Mouse (Mus musculus): ENCODE measurements around the gene Tldc1. TPM values are rescaled to one million over a fixed set of nuclear protein-coding genes. Genes with fewer than 3 reads are reported as not detected.
A peak's percentile ranks its signal among the peaks of the same experiment; 100 is the strongest.

The Tldc1 gene
- polyA plus RNA-seq, 1 experiment from 2014 or later, result 12.5 TPM

- no peak overlapping the region for H3K4me3 ChIP-seq (ENCODE audit: low read length)
- no peaks in the 10 kb centered on the region for H3K9me3 ChIP-seq (replicated peaks; ENCODE audit: control insufficient read depth, low read length)
- ATAC-seq (replicated peaks; ENCODE audit: extremely low read depth, insufficient read depth, low FRiP score), result no peak
- H3K27me3 ChIP-seq (ENCODE audit: control insufficient read depth, insufficient read depth, low read length), result no peaks in the 10 kb centered on the region
- 23% methylated on average over 4 of the region's 4 CpGs for WGBS
- H3K4me1 ChIP-seq (ENCODE audit: control insufficient read depth, insufficient read depth, low read length), result peaks cover 8% of the 10 kb centered on the region
- H3K36me3 ChIP-seq (ENCODE audit: control insufficient read depth, insufficient read depth), result no peaks in the 10 kb centered on the region
- H3K27ac ChIP-seq (ENCODE audit: low read length), result no peak overlapping the region
- H3K4me2 ChIP-seq (ENCODE audit: low read depth, low read length), result peak overlapping the region; percentile 18
- 0 out of 2 replicates have a peak overlapping the region, but pooled peaks have one; percentile 38 for H3K9ac ChIP-seq (ENCODE audit: low read length)
Measured at GRCm38 (mm10) chr8:119723676-119724075, 54.5 kb downstream of the Tldc1 start.

- peaks cover 8% of the 10 kb centered on the region for H3K4me1 ChIP-seq (ENCODE audit: control insufficient read depth, insufficient read depth, low read length)
- WGBS, result 62% methylated on average over 6 of the region's 6 CpGs
- no peak overlapping the region for H3K4me3 ChIP-seq (ENCODE audit: low read length)
- H3K9ac ChIP-seq (ENCODE audit: low read length), result no peak overlapping the region
- no peak overlapping the region for H3K4me2 ChIP-seq (ENCODE audit: low read depth, low read length)
- no peak for ATAC-seq (replicated peaks; ENCODE audit: extremely low read depth, insufficient read depth, low FRiP score)
- no peaks in the 10 kb centered on the region for H3K36me3 ChIP-seq (ENCODE audit: control insufficient read depth, insufficient read depth)
- no peaks in the 10 kb centered on the region for H3K27me3 ChIP-seq (ENCODE audit: control insufficient read depth, insufficient read depth, low read length)
- H3K27ac ChIP-seq (ENCODE audit: low read length), result no peak overlapping the region
- H3K9me3 ChIP-seq (replicated peaks; ENCODE audit: control insufficient read depth, low read length), result no peaks in the 10 kb centered on the region
Measured at GRCm38 (mm10) chr8:119722348-119722747, 55.9 kb downstream of the Tldc1 start.

GRCm38 (mm10) chr8:119719011-119719501, 59.2 kb downstream of the Tldc1 start:
- Histone ChIP-seq H3K27ac (ENCODE audit: low read length) (no peak overlapping the region), H3K9ac (ENCODE audit: low read length) (no peak overlapping the region), H3K4me1 (ENCODE audit: control insufficient read depth, insufficient read depth, low read length) (peaks cover 8% of the 10 kb centered on the region), H3K4me3 (ENCODE audit: low read length) (no peak overlapping the region), H3K36me3 (ENCODE audit: control insufficient read depth, insufficient read depth) (no peaks in the 10 kb centered on the region), H3K4me2 (ENCODE audit: low read depth, low read length) (no peak overlapping the region), H3K9me3 (replicated peaks; ENCODE audit: control insufficient read depth, low read length) (no peaks in the 10 kb centered on the region), H3K27me3 (ENCODE audit: control insufficient read depth, insufficient read depth, low read length) (no peaks in the 10 kb centered on the region)
- WGBS, result 42% methylated on average over 12 of the region's 12 CpGs
- no peak for ATAC-seq (replicated peaks; ENCODE audit: extremely low read depth, insufficient read depth, low FRiP score)

- 64% methylated on average over 9 of the region's 9 CpGs for WGBS
- no peak overlapping the region for H3K27ac ChIP-seq (ENCODE audit: low read length)
- H3K36me3 ChIP-seq (ENCODE audit: control insufficient read depth, insufficient read depth), result no peaks in the 10 kb centered on the region
- no peaks in the 10 kb centered on the region; the same call in 1 of the 2 replicates for H3K4me1 ChIP-seq (ENCODE audit: control insufficient read depth, insufficient read depth, low read length)
- no peak overlapping the region for H3K4me2 ChIP-seq (ENCODE audit: low read depth, low read length)
- no peak overlapping the region for H3K4me3 ChIP-seq (ENCODE audit: low read length)
- no peak overlapping the region for H3K9ac ChIP-seq (ENCODE audit: low read length)
- no peak for ATAC-seq (replicated peaks; ENCODE audit: extremely low read depth, insufficient read depth, low FRiP score)
- H3K27me3 ChIP-seq (ENCODE audit: control insufficient read depth, insufficient read depth, low read length), result no peaks in the 10 kb centered on the region
- H3K9me3 ChIP-seq (replicated peaks; ENCODE audit: control insufficient read depth, low read length), result no peaks in the 10 kb centered on the region
Measured at GRCm38 (mm10) chr8:119717765-119718164, 60.5 kb downstream of the Tldc1 start.

GRCm38 (mm10) chr8:119716730-119717299, 61.4 kb downstream of the Tldc1 start:
- no peaks in the 10 kb centered on the region for H3K36me3 ChIP-seq (ENCODE audit: control insufficient read depth, insufficient read depth)
- no peaks in the 10 kb centered on the region for H3K9me3 ChIP-seq (replicated peaks; ENCODE audit: control insufficient read depth, low read length)
- no peaks in the 10 kb centered on the region; the same call in 1 of the 2 replicates for H3K4me1 ChIP-seq (ENCODE audit: control insufficient read depth, insufficient read depth, low read length)
- H3K9ac ChIP-seq (ENCODE audit: low read length), result no peak overlapping the region
- H3K4me3 ChIP-seq (ENCODE audit: low read length), result no peak overlapping the region
- no peaks in the 10 kb centered on the region for H3K27me3 ChIP-seq (ENCODE audit: control insufficient read depth, insufficient read depth, low read length)
- ATAC-seq (replicated peaks; ENCODE audit: extremely low read depth, insufficient read depth, low FRiP score), result no peak
- no peak overlapping the region for H3K27ac ChIP-seq (ENCODE audit: low read length)
- no peak overlapping the region for H3K4me2 ChIP-seq (ENCODE audit: low read depth, low read length)

- Histone ChIP-seq H3K27me3 (ENCODE audit: control insufficient read depth, insufficient read depth, low read length) (peaks cover 4% of the 10 kb centered on the region; the same call in 1 of the 2 replicates), H3K4me1 (ENCODE audit: control insufficient read depth, insufficient read depth, low read length) (no peaks in the 10 kb centered on the region; the same call in 1 of the 2 replicates), H3K9ac (ENCODE audit: low read length) (no peak overlapping the region), H3K9me3 (replicated peaks; ENCODE audit: control insufficient read depth, low read length) (no peaks in the 10 kb centered on the region), H3K36me3 (ENCODE audit: control insufficient read depth, insufficient read depth) (no peaks in the 10 kb centered on the region), H3K4me2 (ENCODE audit: low read depth, low read length) (no peak overlapping the region), H3K27ac (ENCODE audit: low read length) (peak overlapping the region; percentile 34), H3K4me3 (ENCODE audit: low read length) (no peak overlapping the region)
- WGBS, result 48% methylated on average over 12 of the region's 12 CpGs
- ATAC-seq (replicated peaks; ENCODE audit: extremely low read depth, insufficient read depth, low FRiP score), result no peak; the same call in 1 of the 2 replicates
Measured at GRCm38 (mm10) chr8:119715221-119715620, 63.0 kb downstream of the Tldc1 start.

GRCm38 (mm10) chr8:119713421-119713820, 64.8 kb downstream of the Tldc1 start:
- no peak overlapping the region for H3K27ac ChIP-seq (ENCODE audit: low read length)
- H3K9me3 ChIP-seq (replicated peaks; ENCODE audit: control insufficient read depth, low read length), result no peaks in the 10 kb centered on the region
- ATAC-seq (replicated peaks; ENCODE audit: extremely low read depth, insufficient read depth, low FRiP score), result no peak
- no peak overlapping the region for H3K4me3 ChIP-seq (ENCODE audit: low read length)
- WGBS, result 79% methylated on average over 5 of the region's 5 CpGs
- H3K36me3 ChIP-seq (ENCODE audit: control insufficient read depth, insufficient read depth), result no peaks in the 10 kb centered on the region
- no peak overlapping the region for H3K9ac ChIP-seq (ENCODE audit: low read length)
- peaks cover 4% of the 10 kb centered on the region; the same call in 1 of the 2 replicates for H3K27me3 ChIP-seq (ENCODE audit: control insufficient read depth, insufficient read depth, low read length)
- no peaks in the 10 kb centered on the region; the same call in 1 of the 2 replicates for H3K4me1 ChIP-seq (ENCODE audit: control insufficient read depth, insufficient read depth, low read length)
- no peak overlapping the region for H3K4me2 ChIP-seq (ENCODE audit: low read depth, low read length)

- no peak overlapping the region for H3K4me2 ChIP-seq (ENCODE audit: low read depth, low read length)
- no peaks in the 10 kb centered on the region for H3K36me3 ChIP-seq (ENCODE audit: control insufficient read depth, insufficient read depth)
- no peak overlapping the region for H3K27ac ChIP-seq (ENCODE audit: low read length)
- no peaks in the 10 kb centered on the region; the same call in 1 of the 2 replicates for H3K4me1 ChIP-seq (ENCODE audit: control insufficient read depth, insufficient read depth, low read length)
- H3K9ac ChIP-seq (ENCODE audit: low read length), result no peak overlapping the region
- 60% methylated on average over 6 of the region's 6 CpGs for WGBS
- no peak overlapping the region for H3K4me3 ChIP-seq (ENCODE audit: low read length)
- ATAC-seq (replicated peaks; ENCODE audit: extremely low read depth, insufficient read depth, low FRiP score), result no peak
- no peaks in the 10 kb centered on the region for H3K9me3 ChIP-seq (replicated peaks; ENCODE audit: control insufficient read depth, low read length)
- H3K27me3 ChIP-seq (ENCODE audit: control insufficient read depth, insufficient read depth, low read length), result peaks cover 4% of the 10 kb centered on the region; the same call in 1 of the 2 replicates
Measured at GRCm38 (mm10) chr8:119712226-119712625, 66.0 kb downstream of the Tldc1 start.
